Mouse (Mus musculus) neural tube, embryonic 12.5 days (tissue): ENCODE data around the gene Camk2n1. TPM values are rescaled to one million over a fixed set of nuclear protein-coding genes. Genes with fewer than 3 reads are reported as not detected.

ENCODE experiments used
- ATAC-seq: fragments of 200-750 bp; cut with Nextera tagmentation; 2 replicates; pipeline ENCODE4 v1.8.0; 2017; ENCODE audit warnings: low read depth, mild to moderate bottlenecking, moderate TSS enrichment, moderate library complexity; ENCODE audit not compliant: low FRiP score
- H3K27ac ChIP-seq: fragments of 300-500 bp; sonication (generic); 2 replicates; pipeline ENCODE4 v1.5.1; 2016
- H3K27me3 ChIP-seq: fragments of 300-500 bp; sonication (generic); replicated peaks from 2 replicates; pipeline ENCODE4 v1.6.1; 2016; ENCODE audit warnings: mild to moderate bottlenecking
- H3K36me3 ChIP-seq: fragments of 300-500 bp; sonication (generic); 2 replicates; pipeline ENCODE4 v1.6.1; 2016; ENCODE audit warnings: mild to moderate bottlenecking
- H3K4me1 ChIP-seq: fragments of 300-500 bp; sonication (generic); 2 replicates; pipeline ENCODE4 v1.6.1; 2016
- H3K4me2 ChIP-seq: fragments of 300-500 bp; sonication (generic); replicated peaks from 2 replicates; pipeline ENCODE4 v1.6.1; 2016; ENCODE audit warnings: mild to moderate bottlenecking
- H3K4me3 ChIP-seq: fragments of 300-500 bp; sonication (generic); 2 replicates; pipeline ENCODE4 v1.5.1; 2016
- H3K9ac ChIP-seq: fragments of 300-500 bp; sonication (generic); 2 replicates; pipeline ENCODE4 v1.6.1; 2016; ENCODE audit warnings: mild to moderate bottlenecking
- H3K9me3 ChIP-seq: fragments of 300-500 bp; sonication (generic); 2 replicates; pipeline ENCODE4 v1.6.1; 2016; ENCODE audit warnings: mild to moderate bottlenecking
- WGBS: fragments of 180-500 bp; shearing (Covaris S2); methylation state at CpG from one replicate; pipeline ENCODE4 v1.1.7; 2016; 5-methylcytosine and 5-hydroxymethylcytosine counted together
- polyA plus RNA-seq: library from polyadenylated mRNA; unstranded; fragments of >200 nt; fragmentation: Nextera tagmentation; extraction: Ambion mirVana; gene quantifications from 2 replicates; pipeline ENCODE4 v1.2.1, GENCODE M21; 2016

The Camk2n1 gene
- polyA plus RNA-seq, 1 experiment from 2014 or later = 9.2 TPM

GRCm38 (mm10) chr4:138504632-138505101 is 50.6 kb downstream of the Camk2n1 start:
- Histone ChIP-seq H3K36me3 (no peaks in the 10 kb centered on the region), H3K4me3 (peak overlapping the region; percentile 5; the same call in 1 of the 2 replicates), H3K9me3 (no peaks in the 10 kb centered on the region), H3K27me3 (0 out of 2 replicates have a peak, but pooled peaks cover 4% of the 10 kb centered on the region), H3K4me2 (peak overlapping the region; percentile 48), H3K9ac (peak overlapping the region; percentile 38; the same call in 1 of the 2 replicates), H3K27ac (peak overlapping the region; percentile 72), H3K4me1 (peaks cover 27% of the 10 kb centered on the region)
- ATAC-seq = peak; percentile 91
- 1% methylated on average over 16 of the region's 16 CpGs for WGBS

GRCm38 (mm10) chr4:138505171-138505870 is 51.2 kb downstream of the Camk2n1 start:
- ATAC-seq = peak; percentile 81
- Histone ChIP-seq H3K9ac (peak overlapping the region; percentile 38; the same call in 1 of the 2 replicates), H3K27me3 (0 out of 2 replicates have a peak, but pooled peaks cover 4% of the 10 kb centered on the region), H3K4me1 (peaks cover 27% of the 10 kb centered on the region), H3K4me3 (no peak overlapping the region), H3K27ac (peak overlapping the region; percentile 72), H3K4me2 (peak overlapping the region; percentile 48), H3K36me3 (no peaks in the 10 kb centered on the region), H3K9me3 (no peaks in the 10 kb centered on the region)
- WGBS = 5% methylated on average over 10 of the region's 10 CpGs

DNA sequence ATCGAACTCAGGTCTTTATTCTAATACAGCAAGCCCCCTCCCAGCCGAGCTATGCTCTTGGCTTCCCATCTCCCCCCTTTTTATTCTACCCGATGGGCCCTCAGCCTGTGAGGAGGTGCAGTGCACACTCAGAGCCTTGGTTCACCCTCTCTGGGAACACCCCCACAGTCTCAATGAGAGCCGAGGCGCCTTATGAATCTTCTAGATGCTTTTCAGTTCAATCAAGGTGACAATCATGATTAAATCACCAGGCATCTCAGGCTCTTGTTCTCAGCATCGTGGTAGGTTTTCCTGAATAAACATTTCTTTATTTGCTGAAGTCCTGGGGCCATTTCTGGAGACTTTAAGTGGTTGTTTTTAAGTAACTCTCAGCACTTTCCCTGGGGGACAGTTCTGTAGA is 53.8 kb downstream of the Camk2n1 start:
- Histone ChIP-seq H3K36me3 (no peaks in the 10 kb centered on the region), H3K9ac (no peak overlapping the region), H3K9me3 (no peaks in the 10 kb centered on the region), H3K4me1 (peaks cover 27% of the 10 kb centered on the region), H3K4me3 (no peak overlapping the region), H3K4me2 (no peak overlapping the region), H3K27ac (no peak overlapping the region), H3K27me3 (0 out of 2 replicates have a peak, but pooled peaks cover 4% of the 10 kb centered on the region)
- ATAC-seq = no peak
- 67% methylated on average over 6 of the region's 6 CpGs for WGBS

Other genes with a start within 250 kb of the Camk2n1 start
- 184 and 193 TPM in 2 replicates for gene Hp1bp3, start 238.0 kb upstream of the Camk2n1 start, polyA plus RNA-seq
- gene Sh2d5, start 203.9 kb upstream of the Camk2n1 start, polyA plus RNA-seq = 4.1 and 4.6 TPM in 2 replicates
- gene Kif17, start 203.9 kb upstream of the Camk2n1 start, polyA plus RNA-seq = 1.1 and 1.7 TPM in 2 replicates
- 226 and 241 TPM in 2 replicates for gene Ddost, start 149.6 kb upstream of the Camk2n1 start, polyA plus RNA-seq
- gene Pink1, start 128.0 kb upstream of the Camk2n1 start, polyA plus RNA-seq = 82.7 and 87.3 TPM in 2 replicates
- 4.3 and 4.9 TPM in 2 replicates for gene Cda, start 86.3 kb upstream of the Camk2n1 start, polyA plus RNA-seq
- 0.91 and 1.3 TPM in 2 replicates for gene Fam43b, start 57.8 kb upstream of the Camk2n1 start, polyA plus RNA-seq
- 15.6 and 15.8 TPM in 2 replicates for gene Mul1, start 19.6 kb upstream of the Camk2n1 start, polyA plus RNA-seq
- 0.29 and 0.68 TPM in 2 replicates for gene Vwa5b1, start 181.6 kb downstream of the Camk2n1 start, polyA plus RNA-seq